Mouse (Mus musculus) cerebellum, postnatal 25 days (tissue): ENCODE data around the gene Vmn2r82.
"Not testable (repeated sequence)": the region's sequence is repeated elsewhere in the genome, so short reads cannot be mapped to it uniquely, and the experiment has no call there.

Experiments
- DNase-seq, 2 experiments: peaks; one replicate each; pipeline ENCODE4 v3.0.0; 2021; ENCODE audit warnings: mixed read lengths in 2 of 2

The Vmn2r82 gene

GRCm38 (mm10) chr10:79356220-79356619, at the start of gene Vmn2r82:
Gene Vmn2r82, plus strand, starts transcription at chr10:79356520.
- not testable (repeated sequence) for DNase-seq

GRCm38 (mm10) chr10:79322033-79322736, 34.1 kb upstream of the Vmn2r82 start:
- DNase-seq, result not testable (repeated sequence)

- no peak for DNase-seq
These were observed 33.6 kb upstream of the Vmn2r82 start for GRCm38 (mm10) chr10:79322737-79323086.

- DNase-seq, result not testable (repeated sequence)
These were observed 43.8 kb downstream of the Vmn2r82 start for GRCm38 (mm10) chr10:79399946-79400700.

GRCm38 (mm10) chr10:79417142-79417771, 60.9 kb downstream of the Vmn2r82 start:
- no peak for DNase-seq

- not testable (repeated sequence) for DNase-seq
These were observed 61.5 kb downstream of the Vmn2r82 start for GRCm38 (mm10) chr10:79417772-79418170.

GRCm38 (mm10) chr10:79435141-79435820, 79.0 kb downstream of the Vmn2r82 start:
- not testable (repeated sequence) for DNase-seq
